Mouse (Mus musculus) thymus, adult 2 months (tissue): ENCODE measurements at regions not wholly inside any gene's neighbourhood (a gene's known extent, or its start where the extent isn't known, plus 50 kb on each side); places are given as distances from the start of the nearest gene placed in this dataset.

Source experiments
- DNase-seq: peaks from one replicate; pipeline ENCODE4 v3.0.0; 2021
- H3K27ac ChIP-seq: fragments of 200-500 bp; 2 replicates; pipeline ENCODE4 v1.5.1; 2012; ENCODE audit warnings: low read length, control low read depth; ENCODE audit not compliant: control insufficient read depth, insufficient read depth
- H3K27me3 ChIP-seq: fragments of 200-500 bp; 2 replicates; pipeline ENCODE4 v1.6.1; 2012; ENCODE audit warnings: mild to moderate bottlenecking, low read length, moderate library complexity, mixed read lengths; ENCODE audit not compliant: control insufficient read depth, insufficient read depth
- H3K36me3 ChIP-seq: fragments of 200-500 bp; 2 replicates; pipeline ENCODE4 v1.6.1; 2012; ENCODE audit warnings: mild to moderate bottlenecking, low read length, moderate library complexity; ENCODE audit not compliant: control insufficient read depth, insufficient read depth
- H3K4me1 ChIP-seq: fragments of 200-500 bp; replicated peaks from 2 replicates; pipeline ENCODE4 v1.6.1; 2012; ENCODE audit warnings: low read length; ENCODE audit not compliant: control insufficient read depth, insufficient read depth
- H3K4me3 ChIP-seq: fragments of 200-500 bp; 2 replicates; pipeline ENCODE4 v1.5.1; 2012; ENCODE audit warnings: mild to moderate bottlenecking, low read length, control low read depth, moderate library complexity; ENCODE audit not compliant: control insufficient read depth, insufficient read depth
- CTCF ChIP-seq: fragments of 200-500 bp; IDR thresholded peaks from 2 replicates; pipeline ENCODE4 v1.5.1; 2012; ENCODE audit warnings: mild to moderate bottlenecking, control low read depth, low read length, moderate library complexity, borderline replicate concordance; ENCODE audit not compliant: control insufficient read depth, poor library complexity, insufficient read depth; ENCODE audit errors: extremely low read depth
- POLR2A ChIP-seq: fragments of 200-500 bp; IDR thresholded peaks from 2 replicates; pipeline ENCODE4 v1.6.1; 2012; ENCODE audit warnings: mild to moderate bottlenecking, low read length, control low read depth, moderate library complexity; ENCODE audit not compliant: control insufficient read depth, poor library complexity, insufficient read depth; ENCODE audit errors: extremely low read depth
- WGBS: fragments of 180-500 bp; shearing (Covaris S2); methylation state at CpG from one replicate; pipeline ENCODE4 v1.1.7; 2018; 5-methylcytosine and 5-hydroxymethylcytosine counted together

DNA sequence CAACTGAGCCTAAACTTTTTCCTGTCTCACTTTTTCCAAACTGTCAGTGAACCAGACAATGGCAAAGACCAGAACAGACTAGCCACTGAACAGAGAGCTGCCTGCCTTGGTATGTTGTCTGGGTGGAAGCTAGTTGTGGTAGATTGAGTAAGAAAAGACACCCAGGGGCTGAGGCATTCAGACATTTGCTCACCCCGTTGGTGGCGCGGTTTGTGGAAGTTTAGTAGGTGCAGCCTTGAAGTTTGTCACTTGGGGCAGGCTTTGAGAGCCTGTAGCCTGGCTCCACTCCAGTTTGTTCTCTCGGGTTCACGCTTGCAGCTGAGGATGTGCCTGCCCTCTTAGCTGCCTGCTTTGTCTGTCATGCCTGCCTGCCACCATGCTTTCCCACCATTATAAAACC, 64.2 kb upstream of the Rad23b start:
- Histone ChIP-seq H3K27me3 (no peaks in the 10 kb centered on the region), H3K4me3 (no peak overlapping the region), H3K27ac (no peak overlapping the region), H3K36me3 (no peaks in the 10 kb centered on the region), H3K4me1 (no peaks in the 10 kb centered on the region)
- TF ChIP-seq POLR2A = no peak
- no peak for TF ChIP-seq CTCF
- DNase-seq = no peak
- 16% methylated on average over 5 of the region's 5 CpGs for WGBS

DNA sequence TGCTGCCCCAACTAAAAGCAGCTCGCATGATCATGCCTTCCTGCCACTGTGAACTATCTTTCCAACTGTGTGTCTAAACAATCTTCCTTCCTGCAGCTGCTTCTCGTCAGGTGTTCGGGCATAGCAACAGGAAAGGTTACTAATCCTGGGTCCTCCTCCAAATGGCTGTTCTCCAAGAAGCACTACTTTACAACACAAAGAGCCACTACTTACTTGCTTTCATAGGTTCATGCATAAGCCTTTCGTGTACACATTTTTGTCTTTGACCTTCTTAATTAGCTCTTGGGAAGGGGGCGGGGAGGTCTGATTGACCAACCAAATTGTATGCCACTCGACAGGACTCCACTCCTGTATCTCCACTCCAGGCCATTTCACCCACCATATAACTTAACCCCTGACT, 61.4 kb upstream of the Rad23b start:
- no peaks in the 10 kb centered on the region for H3K27me3 ChIP-seq
- H3K4me3 ChIP-seq = no peak overlapping the region
- H3K4me1 ChIP-seq = no peaks in the 10 kb centered on the region
- whole genome bisulfite sequencing = 69% methylated on average over 6 of the region's 6 CpGs
- no peak overlapping the region for H3K27ac ChIP-seq
- no peak for DNase-seq
- no peaks in the 10 kb centered on the region for H3K36me3 ChIP-seq
- TF ChIP-seq POLR2A = no peak
- no peak for TF ChIP-seq CTCF

DNA sequence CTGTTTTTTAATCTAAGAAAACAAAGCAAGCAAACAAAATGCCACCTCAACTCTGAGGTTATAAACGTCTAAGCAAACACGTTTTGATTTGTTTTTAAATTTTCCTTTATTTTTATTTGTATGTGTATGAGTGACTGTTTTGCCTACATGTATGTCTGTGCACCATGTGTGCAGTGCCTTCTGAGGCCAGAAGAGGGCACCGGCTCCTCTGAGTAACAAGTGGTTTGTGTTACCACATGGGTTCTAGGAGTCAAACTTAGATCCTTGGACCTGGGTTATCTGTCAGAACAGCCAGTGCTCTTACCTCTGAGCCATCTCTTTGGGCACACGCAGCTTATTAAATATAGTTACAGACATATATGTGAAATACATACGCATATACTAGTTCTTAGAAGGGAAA, 57.6 kb upstream of the Rad23b start:
- no peaks in the 10 kb centered on the region for H3K36me3 ChIP-seq
- DNase-seq = peak; percentile 55
- no peak overlapping the region for H3K27ac ChIP-seq
- TF ChIP-seq POLR2A (no peak), CTCF (no peak)
- WGBS = 95% methylated on average over 5 of the region's 5 CpGs
- no peaks in the 10 kb centered on the region for H3K27me3 ChIP-seq
- no peak overlapping the region for H3K4me3 ChIP-seq
- no peaks in the 10 kb centered on the region for H3K4me1 ChIP-seq

DNA sequence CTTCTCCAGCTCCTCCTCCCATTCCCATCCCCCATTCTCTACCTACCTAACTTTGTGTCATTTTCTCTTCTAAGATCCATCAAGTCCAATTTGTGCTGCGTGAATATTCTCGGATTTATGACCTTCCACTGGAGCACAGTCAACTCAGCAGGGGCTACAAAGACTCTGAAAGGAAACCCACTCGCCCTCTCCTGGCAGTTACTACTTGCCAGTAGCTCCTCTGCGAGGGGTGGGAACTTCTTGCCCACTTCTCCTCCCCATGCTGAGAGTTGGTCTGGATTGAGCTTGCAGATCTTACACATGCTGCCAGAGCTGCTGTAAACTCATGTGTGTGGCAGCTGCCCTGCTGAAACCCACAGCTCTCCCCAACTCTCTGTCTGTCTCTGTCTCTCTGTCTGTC, 57.1 kb upstream of the Rad23b start:
- Histone ChIP-seq H3K4me1 (no peaks in the 10 kb centered on the region), H3K36me3 (no peaks in the 10 kb centered on the region), H3K27me3 (no peaks in the 10 kb centered on the region), H3K27ac (no peak overlapping the region), H3K4me3 (no peak overlapping the region)
- TF ChIP-seq CTCF (no peak), POLR2A (no peak)
- DNase-seq = no peak
- WGBS = 86% methylated on average over 4 of the region's 4 CpGs

DNA sequence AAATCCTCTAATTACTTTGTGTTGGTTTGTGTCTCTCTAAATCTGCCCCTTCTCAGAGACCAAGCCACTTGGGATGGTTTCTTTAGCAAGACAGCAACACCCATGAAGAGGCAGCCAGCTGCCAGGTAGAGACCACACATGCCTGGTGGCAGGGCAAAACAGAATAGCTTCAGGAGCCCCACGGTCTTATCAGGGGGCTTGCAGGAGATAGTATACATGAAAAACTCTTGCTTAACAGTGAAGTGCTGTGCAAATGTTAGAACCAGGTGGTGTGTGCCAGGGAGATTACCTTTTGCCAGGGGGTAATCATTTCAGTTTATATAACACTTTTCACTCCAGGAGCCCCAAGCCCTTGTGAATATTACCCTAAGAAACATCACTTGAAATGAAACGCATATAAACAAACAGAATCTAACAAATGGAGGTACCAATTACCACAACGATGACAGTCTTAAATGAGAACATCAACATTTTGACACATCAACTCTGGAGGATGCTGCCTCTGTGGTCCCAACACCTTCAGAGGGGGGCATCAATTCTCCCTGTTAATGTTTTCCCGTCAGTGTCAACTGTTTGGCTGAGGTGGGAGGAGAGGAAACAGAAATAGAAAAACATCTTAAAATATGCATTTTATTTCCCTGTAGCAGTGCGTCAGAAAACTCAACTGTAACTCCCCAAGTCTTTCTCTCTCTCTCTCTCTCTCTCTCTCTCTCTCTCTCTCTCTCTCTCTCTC, 56.3 kb upstream of the Rad23b start:
- no peak overlapping the region for H3K27ac ChIP-seq
- no peaks in the 10 kb centered on the region for H3K36me3 ChIP-seq
- no peak for DNase-seq
- no peak overlapping the region for H3K4me3 ChIP-seq
- no peaks in the 10 kb centered on the region for H3K27me3 ChIP-seq
- WGBS = 56% methylated on average over 5 of the region's 5 CpGs
- peaks cover 7% of the 10 kb centered on the region for H3K4me1 ChIP-seq
- no peak for TF ChIP-seq CTCF
- no peak for TF ChIP-seq POLR2A

DNA sequence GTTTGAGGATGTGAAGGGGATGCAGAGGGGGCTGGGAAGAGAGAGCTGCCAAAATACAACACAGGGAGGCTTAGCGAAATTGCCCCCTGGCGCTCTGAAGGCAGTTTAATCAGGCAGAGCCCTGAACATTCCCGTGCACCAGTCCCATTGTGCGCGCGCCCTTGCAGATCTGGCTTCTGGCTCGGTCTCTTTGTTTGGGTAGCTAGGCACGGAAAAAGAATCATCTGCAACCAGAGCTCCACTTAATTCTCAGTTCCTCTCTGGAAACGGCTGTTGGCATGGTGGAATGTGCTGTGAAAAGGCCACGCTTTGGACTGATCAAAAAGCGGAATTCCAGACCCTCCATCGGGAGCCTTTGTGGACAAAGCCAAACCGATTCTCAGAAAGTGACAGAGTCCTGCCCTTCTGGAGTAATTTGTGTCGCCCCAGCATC, 55.6 kb upstream of the Rad23b start:
- Histone ChIP-seq H3K4me1 (peaks cover 7% of the 10 kb centered on the region), H3K27me3 (no peaks in the 10 kb centered on the region), H3K4me3 (no peak overlapping the region), H3K36me3 (no peaks in the 10 kb centered on the region), H3K27ac (no peak overlapping the region)
- no peak for DNase-seq
- no peak for TF ChIP-seq POLR2A
- no peak for TF ChIP-seq CTCF
- WGBS = 38% methylated on average over 14 of the region's 14 CpGs
